Mouse (Mus musculus): Measurements from ENCODE around the gene Kcne1.

Gene Kcne1

GRCm38 (mm10) chr16:92355366-92355765 lies 3.9 kb downstream of the Kcne1 start:
- no peak for DNase-seq

DNA sequence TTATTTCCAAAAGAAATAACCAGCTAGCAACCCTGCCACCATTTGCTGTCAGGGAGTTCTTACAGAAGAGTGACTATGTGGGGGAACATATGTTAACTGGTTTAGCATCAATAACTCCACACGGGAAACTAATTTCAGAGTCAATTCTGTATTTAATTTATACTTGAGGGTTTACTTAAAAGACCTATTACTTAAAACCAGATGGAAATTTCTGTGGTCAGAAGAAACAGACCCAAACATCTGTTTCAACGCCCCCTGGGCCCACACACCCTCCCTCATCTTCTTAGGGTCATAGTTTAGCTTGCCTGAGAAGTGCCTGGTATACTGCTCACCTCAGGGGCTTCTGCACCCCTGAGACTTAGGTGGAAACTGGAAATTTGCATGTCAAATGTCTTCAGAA lies 5.4 kb downstream of the Kcne1 start:
- no peak for DNase-seq

DNA sequence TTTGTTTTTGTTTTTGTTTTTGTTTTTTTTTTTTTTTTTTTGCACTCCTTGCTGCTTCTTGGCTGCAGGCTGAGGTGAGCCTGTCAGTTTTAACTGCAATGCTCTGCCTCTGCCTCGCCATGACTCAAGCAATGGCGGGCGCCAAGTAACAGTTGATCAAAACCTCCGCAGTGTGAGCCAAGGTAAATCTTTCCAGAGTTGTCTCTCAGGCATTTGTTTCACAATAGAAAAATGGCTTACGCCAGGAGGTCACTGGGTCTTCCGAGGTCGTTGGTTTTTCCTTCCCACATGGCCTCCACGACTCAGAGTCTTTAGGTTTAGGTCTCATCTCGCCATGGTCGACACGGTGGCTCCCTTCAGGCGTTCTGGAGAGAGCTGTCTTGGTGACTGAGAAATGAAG lies 6.0 kb downstream of the Kcne1 start:
- DNase-seq, result no peak

GRCm38 (mm10) chr16:92348941-92349340 lies 10.3 kb downstream of the Kcne1 start:
- no peak for DNase-seq

DNA sequence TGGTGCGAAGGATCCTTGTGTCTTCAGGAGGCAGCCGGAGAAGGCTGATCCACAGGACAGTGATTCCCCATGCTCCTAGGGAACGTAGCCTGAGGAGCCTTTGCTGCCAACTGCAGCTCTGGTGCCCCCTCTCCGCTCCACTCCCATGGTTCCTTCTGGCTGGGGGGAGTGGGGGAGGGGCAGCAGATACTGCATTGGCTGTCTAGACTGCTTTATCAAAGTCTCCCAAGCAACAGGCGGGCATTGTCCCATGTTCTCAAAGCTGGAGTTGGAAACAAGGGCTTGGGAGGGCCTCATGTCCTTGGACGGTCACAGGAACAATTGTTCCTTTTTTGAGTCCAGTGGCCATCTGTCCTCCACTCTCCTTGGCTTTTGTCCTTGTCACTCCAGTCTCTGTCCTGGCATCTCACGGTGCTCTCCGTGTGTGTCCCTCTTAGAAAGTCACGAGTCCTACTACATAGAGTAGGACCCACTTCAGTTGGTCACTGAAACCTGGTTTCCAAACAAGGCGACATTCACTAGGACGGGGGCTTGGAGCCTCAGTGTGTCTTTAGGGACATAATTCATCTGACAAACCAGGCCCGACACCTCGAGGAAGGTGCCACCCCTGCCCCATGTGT lies 12.9 kb downstream of the Kcne1 start:
- no peak for DNase-seq

DNA sequence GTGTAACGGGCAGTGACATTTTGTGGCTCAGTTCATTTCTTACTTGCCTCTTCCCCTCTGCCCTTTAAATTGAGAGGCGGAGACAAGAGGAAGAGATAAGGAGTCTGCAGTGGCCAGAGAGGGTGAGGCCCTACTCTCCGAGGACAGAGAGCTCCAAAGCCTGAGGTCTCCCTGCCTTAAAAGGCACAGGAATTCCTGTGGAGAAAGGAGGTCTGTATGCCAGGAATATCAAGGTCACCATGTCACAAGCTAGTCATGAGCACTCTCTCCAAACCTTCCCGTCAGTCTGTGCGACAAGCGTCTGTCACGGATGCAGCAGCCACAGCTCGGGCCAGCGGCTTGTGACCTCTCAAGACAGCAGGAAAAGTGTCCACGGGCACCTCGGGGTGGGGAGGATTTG lies 14.1 kb downstream of the Kcne1 start:
- no peak for DNase-seq

GRCm38 (mm10) chr16:92340612-92341511 lies 18.4 kb downstream of the Kcne1 start:
- no peak for DNase-seq

DNA sequence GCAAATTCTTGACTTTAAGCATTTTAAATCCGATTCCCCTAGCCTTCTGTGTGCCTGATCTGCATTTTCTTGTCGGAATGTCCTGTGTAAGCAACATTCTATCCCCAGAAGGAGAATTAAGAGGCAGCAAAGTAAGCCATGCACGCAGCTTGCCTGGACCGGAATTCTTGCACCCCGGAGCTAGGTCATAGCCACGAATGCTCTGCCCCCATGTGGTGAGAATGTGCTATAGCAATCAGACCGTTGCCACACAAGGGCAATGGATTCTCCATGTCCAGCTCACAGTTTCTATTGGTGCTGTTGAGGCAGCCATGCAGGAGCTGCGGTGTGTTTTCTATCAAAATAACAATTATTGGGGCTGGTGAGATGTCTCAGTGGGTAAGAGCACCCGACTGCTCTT lies 23.0 kb downstream of the Kcne1 start:
- DNase-seq, result peak; percentile 18 to 22

- no peak for DNase-seq
These were observed 24.7 kb downstream of the Kcne1 start for GRCm38 (mm10) chr16:92334600-92334999.

DNA sequence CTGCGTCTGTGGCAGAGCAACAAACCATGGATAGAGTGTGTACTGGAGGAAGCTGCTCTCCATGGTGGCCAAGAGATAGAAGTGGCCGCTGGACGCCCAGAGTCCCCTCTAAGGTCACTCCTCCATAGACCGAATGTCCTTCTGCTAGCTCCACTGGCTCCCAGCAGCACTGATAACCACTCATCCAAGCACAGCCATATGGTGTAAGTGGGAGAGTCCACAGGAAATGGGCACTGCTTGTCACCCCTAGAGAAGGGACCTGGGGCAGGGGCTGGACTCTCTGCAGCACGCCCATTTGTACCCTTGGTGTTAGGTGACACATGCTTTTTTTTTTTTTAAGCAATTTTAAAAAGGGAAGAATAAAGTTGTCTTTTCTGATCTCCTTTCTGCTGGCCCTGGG lies 28.3 kb downstream of the Kcne1 start:
- no peak for DNase-seq

GRCm38 (mm10) chr16:92327911-92328310 lies 31.4 kb downstream of the Kcne1 start:
- DNase-seq, result no peak

- DNase-seq, result no peak
These were observed 34.2 kb downstream of the Kcne1 start for GRCm38 (mm10) chr16:92325062-92325406.

DNA sequence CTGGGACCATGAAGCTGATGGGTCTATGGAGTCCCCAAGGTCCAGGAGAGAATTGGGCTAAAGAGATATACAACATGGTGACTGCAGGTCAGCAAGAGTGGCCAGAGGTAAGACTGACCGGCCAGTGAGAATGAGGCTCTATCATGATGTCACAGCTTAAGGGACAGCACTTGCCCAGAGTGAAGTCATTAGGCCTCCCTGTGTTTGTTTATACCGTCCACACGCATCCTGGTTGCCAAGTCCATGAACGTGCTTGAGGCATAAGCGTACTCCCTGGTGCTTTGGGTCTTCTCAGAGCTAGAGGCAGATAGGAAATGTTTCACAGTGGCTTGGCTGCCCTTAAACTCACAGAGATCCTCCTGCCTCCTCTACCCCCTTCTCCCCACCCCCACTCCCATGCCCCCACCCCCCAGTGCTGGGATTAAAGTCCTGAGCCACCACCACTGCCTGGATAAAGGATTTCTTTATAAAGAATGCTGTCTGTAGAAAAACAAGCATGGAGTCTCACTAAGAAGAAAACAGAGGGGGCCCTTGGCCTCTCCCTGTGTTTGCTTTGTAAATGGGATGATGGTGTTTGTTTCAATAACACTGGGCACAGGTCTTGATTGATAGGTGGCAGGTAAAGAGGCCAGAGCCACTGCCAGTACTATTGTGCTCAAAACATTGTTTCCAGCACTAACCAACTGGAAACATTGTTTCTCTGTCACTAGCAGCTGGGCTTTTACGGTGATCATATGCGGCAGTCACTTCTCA lies 34.8 kb downstream of the Kcne1 start:
- no peak for DNase-seq

DNA sequence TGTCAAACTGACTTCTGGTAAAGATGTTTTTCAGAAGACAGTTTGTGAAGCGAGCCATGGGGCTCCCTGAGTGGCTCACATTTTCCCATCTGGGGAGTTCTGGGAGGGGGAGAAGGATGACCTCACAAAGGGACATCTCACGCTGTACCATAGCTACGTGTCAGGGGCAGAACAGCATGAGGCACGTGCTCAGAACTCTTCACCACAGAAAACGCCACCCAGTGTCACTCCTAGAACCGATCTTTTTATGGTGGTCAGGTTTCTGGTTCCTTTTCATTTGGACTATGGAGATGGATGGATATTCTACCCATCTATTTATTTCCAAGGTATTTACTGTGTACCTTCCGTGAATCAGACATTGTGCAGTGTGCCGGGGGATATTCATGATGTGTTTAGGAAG lies 37.9 kb downstream of the Kcne1 start, which contains the start of gene Fam243:
Gene Fam243, minus strand, starts transcription at position 101 of the 400 bp plus-strand sequence.
- DNase-seq, result no peak

DNA sequence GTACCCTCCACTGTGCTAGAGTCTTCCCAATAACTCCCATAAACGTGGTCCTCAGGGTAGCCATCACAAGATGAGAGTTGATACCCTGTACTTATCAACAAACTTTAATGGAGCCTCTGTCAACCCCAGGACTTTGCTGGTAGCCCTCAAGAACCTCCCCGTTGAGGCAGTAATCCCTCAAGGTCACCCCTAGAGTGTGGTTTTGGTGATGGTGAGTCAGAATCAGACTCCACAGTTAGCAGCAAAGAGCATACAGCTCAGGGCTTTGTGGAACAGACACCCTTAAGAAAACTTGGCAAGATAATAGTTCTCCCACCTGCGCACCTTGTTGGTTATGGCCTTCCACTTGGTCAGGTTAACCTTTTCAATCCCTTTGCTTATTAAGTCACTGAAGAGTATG lies 38.9 kb downstream of the Kcne1 start:
- no peak for DNase-seq

DNA sequence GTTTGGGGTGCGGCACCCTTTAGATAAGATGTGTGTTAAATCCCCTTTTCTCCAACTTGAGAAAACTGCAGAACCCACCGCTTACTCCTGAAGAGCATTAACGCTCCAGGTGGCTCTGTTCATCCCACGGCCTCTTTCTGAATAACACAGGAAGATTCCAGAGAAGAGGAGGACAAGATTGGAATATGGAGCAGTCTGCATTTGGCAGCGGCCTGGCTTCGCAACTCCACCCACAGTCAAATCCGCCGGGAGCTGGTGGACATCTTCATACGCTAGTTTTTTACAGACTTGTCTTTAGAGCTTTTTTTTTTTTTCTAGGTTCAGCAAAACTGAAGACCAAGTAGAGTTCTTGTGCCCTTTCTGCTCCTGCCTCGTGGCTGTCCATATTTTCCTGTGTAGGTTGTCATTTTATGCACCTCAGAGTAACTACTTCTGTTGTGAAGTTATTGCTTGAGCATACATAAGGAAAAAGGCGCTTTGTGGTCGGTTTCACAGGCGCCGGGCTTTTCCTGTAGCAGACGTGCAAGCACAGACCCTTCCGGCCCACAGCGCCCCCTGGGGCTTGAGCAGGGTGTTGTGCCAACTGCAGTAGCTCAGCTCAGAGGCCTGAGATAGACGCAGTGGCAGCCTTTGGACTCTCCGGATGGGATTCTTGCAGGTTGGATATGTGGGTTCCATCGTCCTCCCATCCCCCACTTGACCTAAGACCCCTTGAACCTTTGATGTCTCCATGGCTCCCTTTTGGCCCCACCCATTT lies 39.7 kb downstream of the Kcne1 start:
- DNase-seq, result peak; percentile 51 to 55

DNA sequence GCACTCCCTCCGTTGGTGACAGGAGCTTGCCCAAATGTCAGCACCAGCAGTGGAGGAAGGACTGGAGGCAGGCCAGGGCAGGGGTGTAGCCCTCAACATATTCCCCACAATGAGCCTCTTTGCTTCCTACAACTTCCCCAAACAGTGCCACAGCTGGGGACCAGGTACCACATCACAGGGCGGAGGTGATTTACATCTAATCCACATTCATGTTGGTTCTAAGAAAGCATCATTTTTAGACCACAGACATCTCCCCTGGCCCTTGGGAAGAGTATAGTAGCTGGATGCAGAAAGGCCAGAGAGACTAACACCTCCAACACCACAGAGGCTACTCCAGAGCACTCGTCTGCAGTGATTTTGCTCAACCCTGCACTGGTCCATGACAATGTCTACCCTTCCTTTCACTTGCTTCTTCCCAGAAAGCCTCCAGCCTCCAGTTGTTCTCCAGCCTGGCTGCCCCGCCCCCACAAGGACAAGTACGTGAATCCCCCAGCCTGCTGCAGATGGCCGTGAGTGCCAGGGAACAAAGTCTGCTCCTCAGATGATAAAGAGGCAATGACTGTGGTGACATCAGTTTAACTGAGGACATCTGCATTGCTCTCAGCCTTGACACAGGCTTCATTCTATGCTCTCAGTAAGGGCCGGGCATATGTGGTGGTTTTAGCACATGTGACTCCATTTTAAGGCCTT lies 43.1 kb downstream of the Kcne1 start:
- no peak for DNase-seq

GRCm38 (mm10) chr16:92313953-92314741 lies 45.1 kb downstream of the Kcne1 start:
- peak in 1 of 2 experiments; percentile 18 for DNase-seq

GRCm38 (mm10) chr16:92309126-92309525 lies 50.1 kb downstream of the Kcne1 start:
- DNase-seq, result no peak

DNA sequence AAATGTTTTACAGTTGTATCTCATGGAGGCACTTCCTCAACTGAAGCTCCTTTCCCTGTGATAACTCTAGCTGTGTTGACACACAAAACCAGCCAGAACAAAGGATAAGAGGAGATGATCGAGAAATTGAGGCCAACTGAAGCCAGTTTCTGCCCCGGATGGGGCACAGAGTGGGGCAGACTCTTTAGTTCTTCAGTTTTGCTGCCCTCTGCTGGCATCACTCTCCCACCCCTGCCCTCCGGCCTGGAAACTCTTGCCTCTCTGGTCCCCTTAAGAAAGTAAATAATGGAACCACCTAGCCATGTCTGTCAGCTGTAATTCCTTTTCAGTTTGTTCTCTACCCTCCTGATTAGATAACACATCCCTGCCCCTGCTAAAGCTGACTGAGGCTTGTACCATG lies 51.3 kb downstream of the Kcne1 start:
- no peak for DNase-seq

DNA sequence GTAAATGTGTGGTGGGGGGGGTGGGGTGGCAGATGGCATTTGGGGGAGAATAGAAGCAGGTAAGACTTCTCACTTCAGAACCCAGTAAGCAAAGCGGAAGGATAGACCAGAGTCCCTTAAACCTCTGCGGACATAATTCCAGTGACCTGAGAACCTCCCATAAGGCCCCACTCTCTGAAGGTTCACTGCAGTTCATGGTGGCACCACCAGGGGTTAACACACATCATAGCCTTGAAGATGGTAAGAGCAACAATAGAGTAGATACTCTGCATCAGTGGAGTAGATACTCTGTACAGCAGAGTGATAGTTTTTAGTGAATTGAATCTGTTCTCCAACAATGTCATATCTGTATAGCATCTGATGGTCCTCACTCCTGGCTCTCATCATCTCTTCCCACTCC lies 53.7 kb downstream of the Kcne1 start:
- DNase-seq, result no peak

All from thymus, adult 18-20 months (tissue).